Mouse (Mus musculus) liver, adult 2 months (tissue): ENCODE results near the gene Map3k20. TPM values are rescaled to one million over a fixed set of nuclear protein-coding genes. Genes with fewer than 3 reads are reported as not detected.
A peak's percentile ranks its signal among the peaks of the same experiment; 100 is the strongest.

Source experiments
- DNase-seq: peaks from one replicate; pipeline ENCODE4 v3.0.0-alpha.2; 2011; ENCODE audit warnings: low read depth, low spot score; ENCODE audit errors: extremely low read depth
- H3K27ac ChIP-seq: fragments of 200-500 bp; replicated peaks from 2 replicates; pipeline ENCODE4 v1.5.1; 2012; ENCODE audit warnings: low read depth, mild to moderate bottlenecking, control low read depth, inconsistent platforms, low read length; ENCODE audit not compliant: insufficient read depth
- H3K27me3 ChIP-seq: fragments of 200-500 bp; 2 replicates; pipeline ENCODE4 v1.6.1; 2012; ENCODE audit warnings: mild to moderate bottlenecking, moderate library complexity, low read length, inconsistent platforms; ENCODE audit not compliant: control insufficient read depth, insufficient read depth
- H3K36me3 ChIP-seq: fragments of 200-500 bp; 2 replicates; pipeline ENCODE4 v1.6.1; 2012; ENCODE audit warnings: low read length, inconsistent platforms; ENCODE audit not compliant: control insufficient read depth, insufficient read depth
- H3K4me1 ChIP-seq: fragments of 200-500 bp; 2 replicates; pipeline ENCODE4 v1.6.1; 2011; ENCODE audit warnings: low read length; ENCODE audit not compliant: control insufficient read depth, insufficient read depth
- H3K4me3 ChIP-seq: fragments of 200-500 bp; 2 replicates; pipeline ENCODE4 v1.5.1; 2011; ENCODE audit warnings: low read depth, mild to moderate bottlenecking, control low read depth, low read length, moderate library complexity; ENCODE audit not compliant: insufficient read depth
- H3K79me2 ChIP-seq: fragments of 200-500 bp; 2 replicates; pipeline ENCODE4 v1.6.1; 2012; ENCODE audit warnings: inconsistent platforms, mild to moderate bottlenecking, low read length, moderate library complexity; ENCODE audit not compliant: control insufficient read depth, insufficient read depth
- H3K9ac ChIP-seq: fragments of 200-500 bp; 2 replicates; pipeline ENCODE4 v1.6.1; 2012; ENCODE audit warnings: low read depth, mild to moderate bottlenecking, control low read depth, inconsistent platforms, low read length
- CTCF ChIP-seq: fragments of 200-500 bp; IDR thresholded peaks from 2 replicates; pipeline ENCODE4 v1.5.1; 2011; ENCODE audit warnings: low read depth, low read length, control low read depth
- POLR2A ChIP-seq: fragments of 200-500 bp; IDR thresholded peaks from 2 replicates; pipeline ENCODE4 v1.6.1; 2011; ENCODE audit warnings: low read length, control low read depth; ENCODE audit not compliant: insufficient read depth; ENCODE audit errors: extremely low read depth
- WGBS: fragments of 180-500 bp; shearing (Covaris S2); methylation state at CpG from one replicate; pipeline ENCODE4 v1.1.7; 2018; 5-methylcytosine and 5-hydroxymethylcytosine counted together
- polyA plus RNA-seq: library from polyadenylated mRNA; depleted of rRNA; stranded (reverse); fragments of >200 nt; gene quantifications from 2 replicates; pipeline ENCODE4 v1.2.3, GENCODE M21; 2012
- total RNA-seq: library from RNA; depleted of rRNA; stranded (reverse); fragments of >200 nt; gene quantifications from 2 replicates; pipeline ENCODE4 v1.2.3, GENCODE M21; 2014

Gene Map3k20
- total and polyA plus RNA-seq, 2 experiments, result 4.6 to 11.8 TPM

- H3K36me3 ChIP-seq, result no peaks in the 10 kb centered on the region
- no peak overlapping the region for H3K27ac ChIP-seq
- TF ChIP-seq CTCF, result no peak
- no peaks in the 10 kb centered on the region for H3K27me3 ChIP-seq
- H3K9ac ChIP-seq, result no peak overlapping the region
- no peaks in the 10 kb centered on the region for H3K4me1 ChIP-seq
- H3K79me2 ChIP-seq, result no peaks in the 10 kb centered on the region; the same call in 1 of the 2 replicates
- H3K4me3 ChIP-seq, result no peak overlapping the region
- DNase-seq, result peak; percentile 64
- 48% methylated on average over 9 of the region's 9 CpGs for WGBS
These were observed 15.9 kb downstream of the Map3k20 start for GRCm38 (mm10) chr2:72301194-72301916.

GRCm38 (mm10) chr2:72305738-72306137, 20.3 kb downstream of the Map3k20 start:
- 96% methylated on average over 7 of the region's 7 CpGs for WGBS
- Histone ChIP-seq H3K27ac (no peak overlapping the region), H3K9ac (no peak overlapping the region), H3K4me3 (no peak overlapping the region), H3K79me2 (peaks cover 3% of the 10 kb centered on the region; the same call in 1 of the 2 replicates), H3K4me1 (no peaks in the 10 kb centered on the region), H3K36me3 (no peaks in the 10 kb centered on the region), H3K27me3 (no peaks in the 10 kb centered on the region)
- TF ChIP-seq POLR2A, result no peak
- TF ChIP-seq CTCF, result no peak
- no peak for DNase-seq

GRCm38 (mm10) chr2:72308351-72308750, 22.9 kb downstream of the Map3k20 start:
- no peaks in the 10 kb centered on the region for H3K36me3 ChIP-seq
- peaks cover 5% of the 10 kb centered on the region; the same call in 1 of the 2 replicates for H3K79me2 ChIP-seq
- peaks cover 6% of the 10 kb centered on the region for H3K4me1 ChIP-seq
- no peak overlapping the region for H3K27ac ChIP-seq
- H3K4me3 ChIP-seq, result no peak overlapping the region
- TF ChIP-seq POLR2A (no peak), CTCF (no peak)
- DNase-seq, result no peak
- 71% methylated on average over 5 of the region's 5 CpGs for WGBS
- H3K9ac ChIP-seq, result no peak overlapping the region
- no peaks in the 10 kb centered on the region for H3K27me3 ChIP-seq

- WGBS, result 10% methylated on average over 5 of the region's 5 CpGs
- TF ChIP-seq POLR2A (no peak), CTCF (no peak)
- DNase-seq, result peak; percentile 80
These were observed 23.5 kb downstream of the Map3k20 start for GRCm38 (mm10) chr2:72308981-72309380.

GRCm38 (mm10) chr2:72311486-72311885, 26.0 kb downstream of the Map3k20 start:
- 84% methylated on average over 8 of the region's 8 CpGs for WGBS
- no peak overlapping the region for H3K9ac ChIP-seq
- H3K4me1 ChIP-seq, result peaks cover 6% of the 10 kb centered on the region

More at GRCm38 (mm10) chr2:72308981-72309380, 23.5 kb downstream of the Map3k20 start:
- Histone ChIP-seq H3K36me3 (no peaks in the 10 kb centered on the region), H3K27me3 (no peaks in the 10 kb centered on the region), H3K27ac (no peak overlapping the region), H3K4me1 (peaks cover 6% of the 10 kb centered on the region), H3K79me2 (peaks cover 5% of the 10 kb centered on the region; the same call in 1 of the 2 replicates), H3K4me3 (no peak overlapping the region), H3K9ac (no peak overlapping the region)

GRCm38 (mm10) chr2:72313312-72313711, 27.9 kb downstream of the Map3k20 start:
- H3K9ac ChIP-seq, result no peak overlapping the region
- no peak for TF ChIP-seq POLR2A
- no peak for TF ChIP-seq CTCF
- H3K27me3 ChIP-seq, result no peaks in the 10 kb centered on the region
- H3K4me3 ChIP-seq, result no peak overlapping the region
- WGBS, result 22% methylated on average over 11 of the region's 11 CpGs
- peaks cover 6% of the 10 kb centered on the region for H3K4me1 ChIP-seq
- H3K27ac ChIP-seq, result peak overlapping the region; percentile 58; the same call in 1 of the 2 replicates
- no peaks in the 10 kb centered on the region for H3K36me3 ChIP-seq
- peak; percentile 95 for DNase-seq
- H3K79me2 ChIP-seq, result peaks cover 8% of the 10 kb centered on the region; the same call in 1 of the 2 replicates

More at GRCm38 (mm10) chr2:72311486-72311885, 26.0 kb downstream of the Map3k20 start:
- Histone ChIP-seq H3K79me2 (peaks cover 8% of the 10 kb centered on the region; the same call in 1 of the 2 replicates), H3K27me3 (no peaks in the 10 kb centered on the region), H3K27ac (no peak overlapping the region), H3K36me3 (no peaks in the 10 kb centered on the region), H3K4me3 (no peak overlapping the region)
- no peak for TF ChIP-seq CTCF
- TF ChIP-seq POLR2A, result no peak
- DNase-seq, result no peak
